Mouse (Mus musculus) ES-Bruce4 (cell line): Measurements from ENCODE around the gene Defb45.

Experiments
- CTCF ChIP-seq: IDR thresholded peaks from one replicate; pipeline ENCODE4 v1.8.1; 2011; ENCODE audit warnings: low read depth, low read length
- EP300 ChIP-seq: IDR thresholded peaks from 2 replicates; pipeline ENCODE4 v1.6.1; 2011; ENCODE audit warnings: low read depth, low read length; ENCODE audit not compliant: insufficient read depth
- POLR2A ChIP-seq: IDR thresholded peaks from one replicate; pipeline ENCODE4 v1.8.1; 2011; ENCODE audit warnings: low read length; ENCODE audit not compliant: insufficient read depth

DNA sequence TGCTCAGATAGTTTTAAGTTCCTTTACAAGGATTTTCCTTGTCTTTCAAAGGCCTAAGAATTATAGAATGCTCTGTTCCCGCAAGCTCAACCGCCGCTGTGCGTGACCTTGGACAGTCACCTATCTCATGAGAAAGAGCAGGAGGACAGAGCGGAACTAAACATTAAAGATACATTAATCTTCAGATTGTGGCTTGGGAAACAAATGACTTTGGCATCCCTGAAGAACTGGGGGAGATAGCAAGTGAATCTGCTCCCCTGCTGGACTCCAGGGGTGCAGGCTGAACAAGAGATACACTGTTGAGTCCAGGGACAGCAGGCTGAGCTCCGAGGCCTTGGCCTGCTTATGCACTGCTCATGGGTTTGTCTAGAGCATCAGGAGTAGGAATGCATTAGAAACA lies 877 bp upstream of the Defb45 start:
- no peak for TF ChIP-seq EP300
- TF ChIP-seq CTCF, result no peak
- no peak for TF ChIP-seq POLR2A
